Mouse (Mus musculus) thymus, postnatal 36 days (tissue): ENCODE measurements around the gene Spata3.
"Not testable (repeated sequence)": the region's sequence is repeated elsewhere in the genome, so short reads cannot be mapped to it uniquely, and the experiment has no call there.

Experiments used
- DNase-seq, 2 experiments: peaks; one replicate each; pipeline ENCODE4 v3.0.0; 2022; ENCODE audit warnings: mixed read lengths in 2 of 2

The Spata3 gene

GRCm38 (mm10) chr1:86016516-86016915 lies at the start of gene Spata3:
Gene Spata3 (plus strand): TSS chr1:86016816.
- no peak for DNase-seq

- no peak for DNase-seq
Measured at GRCm38 (mm10) chr1:85969081-85969480, 47.5 kb upstream of the Spata3 start.

- DNase-seq: no peak
Measured at GRCm38 (mm10) chr1:85969519-85969918, 47.1 kb upstream of the Spata3 start.

- DNase-seq: no peak
Measured at GRCm38 (mm10) chr1:85971070-85971469, 45.5 kb upstream of the Spata3 start.

GRCm38 (mm10) chr1:85972341-85972740 lies 44.3 kb upstream of the Spata3 start:
- no peak for DNase-seq

- no peak for DNase-seq
Measured at GRCm38 (mm10) chr1:85973468-85973877, 43.1 kb upstream of the Spata3 start.

- no peak for DNase-seq
Measured at GRCm38 (mm10) chr1:85977709-85978108, 38.9 kb upstream of the Spata3 start.

- no peak for DNase-seq
Measured at GRCm38 (mm10) chr1:85981738-85982357, 34.8 kb upstream of the Spata3 start.

GRCm38 (mm10) chr1:85985784-85986183 lies 30.8 kb upstream of the Spata3 start:
- no peak for DNase-seq

- DNase-seq: no peak
Measured at GRCm38 (mm10) chr1:85988351-85988750, 28.3 kb upstream of the Spata3 start.

- not testable (repeated sequence) for DNase-seq
Measured at GRCm38 (mm10) chr1:85988882-85989281, 27.7 kb upstream of the Spata3 start.

- no peak for DNase-seq
Measured at GRCm38 (mm10) chr1:85992175-85992574, 24.4 kb upstream of the Spata3 start.

- no peak for DNase-seq
Measured at GRCm38 (mm10) chr1:85993541-85993940, 23.1 kb upstream of the Spata3 start.

- DNase-seq: no peak
Measured at GRCm38 (mm10) chr1:85997221-85997620, 19.4 kb upstream of the Spata3 start.

- no peak for DNase-seq
Measured at GRCm38 (mm10) chr1:85998012-85998411, 18.6 kb upstream of the Spata3 start.

GRCm38 (mm10) chr1:85999853-86000570 lies 16.6 kb upstream of the Spata3 start:
- no peak for DNase-seq

GRCm38 (mm10) chr1:86005540-86005939 lies 11.1 kb upstream of the Spata3 start:
- DNase-seq: peak; percentile 15 to 33

- no peak for DNase-seq
Measured at GRCm38 (mm10) chr1:86006040-86006439, 10.6 kb upstream of the Spata3 start.

- peak; percentile 80 to 83 for DNase-seq
Measured at GRCm38 (mm10) chr1:86007778-86008177, 8.8 kb upstream of the Spata3 start.

GRCm38 (mm10) chr1:86015758-86016157 lies 858 bp upstream of the Spata3 start:
- DNase-seq: not testable (repeated sequence)

GRCm38 (mm10) chr1:86018235-86019055 lies 1.8 kb downstream of the Spata3 start:
- peak; percentile 54 for DNase-seq

- peak in 1 of 2 experiments; percentile 24 for DNase-seq
Measured at GRCm38 (mm10) chr1:86021365-86021989, 4.9 kb downstream of the Spata3 start.
